Mouse (Mus musculus): ENCODE measurements at regions not wholly inside any gene's neighbourhood (a gene's known extent, or its start where the extent isn't known, plus 50 kb on each side); places are given as distances from the start of the nearest gene placed in this dataset.
A peak's percentile ranks its signal among the peaks of the same experiment; 100 is the strongest.
"Not testable (repeated sequence)": the region's sequence is repeated elsewhere in the genome, so short reads cannot be mapped to it uniquely, and the experiment has no call there.

DNA sequence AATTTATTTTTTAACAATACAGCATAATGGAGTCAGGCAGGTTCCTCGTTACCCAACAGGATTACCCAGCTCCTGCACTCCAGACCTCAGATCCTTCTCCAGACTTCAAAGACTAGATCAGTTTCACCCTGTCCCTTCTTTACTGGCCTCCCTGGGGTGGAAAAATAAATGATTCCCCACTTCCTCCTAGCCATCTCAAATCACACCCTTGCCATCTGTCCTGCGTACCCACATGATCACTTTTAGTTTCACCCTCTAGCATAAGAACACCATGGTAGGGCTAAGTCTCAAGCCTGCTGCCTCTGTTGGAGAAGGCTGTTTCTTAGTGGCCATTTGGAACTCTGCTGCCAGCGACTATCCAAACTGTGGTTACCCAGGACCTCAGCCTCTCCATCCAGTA lies 222.0 kb downstream of the Plxna1 start:
- DNase-seq (ENCODE audit: low spot score in 2 of 2) = no peak

DNA sequence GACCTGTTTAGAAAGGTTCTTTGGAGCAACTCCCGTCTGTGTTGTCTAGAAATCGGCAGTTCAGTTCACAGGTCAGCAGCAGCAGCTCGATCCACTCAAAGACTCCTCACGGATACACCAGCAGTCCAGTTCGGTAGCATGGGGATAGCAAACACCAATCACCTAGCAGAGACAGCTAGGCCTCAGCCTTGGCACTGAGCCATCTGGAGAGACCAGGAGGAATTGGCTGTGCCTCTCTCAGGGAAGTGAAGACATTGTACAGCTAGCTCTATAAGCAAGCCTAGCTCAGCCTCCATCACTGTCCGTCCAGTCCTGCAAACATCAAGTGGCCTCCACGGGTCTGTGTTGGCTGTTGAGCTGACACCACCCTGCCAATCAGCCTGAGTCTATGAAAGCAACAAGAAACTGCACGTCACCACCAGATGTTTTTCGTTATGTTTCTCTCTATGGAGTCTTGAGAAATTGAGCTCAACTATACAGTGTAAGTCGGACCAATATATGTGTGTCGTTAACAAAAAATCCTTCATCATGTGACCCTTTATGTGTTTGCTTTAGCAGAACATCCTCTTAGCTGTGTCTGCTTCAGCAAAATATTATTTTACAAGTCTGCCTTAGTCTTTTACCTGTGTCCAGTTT lies 209.3 kb downstream of the Plxna1 start:
- DNase-seq (ENCODE audit: low spot score in 2 of 2) = no peak

DNA sequence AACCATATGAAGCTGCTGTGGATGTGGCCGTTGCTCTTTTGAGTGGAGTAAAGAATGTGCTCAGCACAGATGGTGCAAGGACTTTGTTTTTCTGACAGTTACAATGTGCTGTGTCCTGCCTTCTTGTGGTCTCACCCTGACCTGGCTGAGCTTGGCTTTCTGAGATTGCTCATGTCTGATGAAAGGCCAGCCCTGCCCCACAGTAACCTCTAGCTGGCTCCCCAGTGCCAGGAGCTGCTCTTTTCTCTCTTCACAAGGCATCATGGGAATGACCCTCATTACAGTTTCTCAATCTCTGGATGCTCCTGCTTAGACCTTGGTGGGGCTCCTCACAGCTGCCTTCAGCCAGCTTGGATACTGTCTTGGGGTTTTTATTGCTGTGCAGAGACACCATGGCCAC lies 204.9 kb downstream of the Plxna1 start:
- DNase-seq (ENCODE audit: low spot score in 2 of 2) = no peak

DNA sequence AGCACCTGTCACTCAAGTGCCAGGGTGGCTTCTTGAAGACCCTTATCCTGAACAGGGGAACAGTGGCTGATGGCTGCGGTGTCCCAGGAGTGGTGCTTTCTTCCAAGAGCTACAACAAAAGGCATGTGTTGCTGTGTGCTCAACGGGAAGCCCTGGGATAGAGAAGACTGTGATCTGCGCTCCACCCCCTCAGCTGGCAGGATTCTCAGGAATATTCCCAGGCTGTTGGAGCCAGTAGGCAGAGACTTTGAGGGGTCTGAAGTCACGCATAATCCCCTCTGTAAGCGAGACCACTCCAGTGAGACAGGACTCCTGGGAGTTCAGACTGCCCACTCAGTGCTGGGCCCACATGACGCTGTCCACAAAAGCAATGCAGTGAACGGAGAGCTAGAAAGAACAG lies 202.4 kb downstream of the Plxna1 start:
- DNase-seq (ENCODE audit: low spot score in 2 of 2) = no peak

DNA sequence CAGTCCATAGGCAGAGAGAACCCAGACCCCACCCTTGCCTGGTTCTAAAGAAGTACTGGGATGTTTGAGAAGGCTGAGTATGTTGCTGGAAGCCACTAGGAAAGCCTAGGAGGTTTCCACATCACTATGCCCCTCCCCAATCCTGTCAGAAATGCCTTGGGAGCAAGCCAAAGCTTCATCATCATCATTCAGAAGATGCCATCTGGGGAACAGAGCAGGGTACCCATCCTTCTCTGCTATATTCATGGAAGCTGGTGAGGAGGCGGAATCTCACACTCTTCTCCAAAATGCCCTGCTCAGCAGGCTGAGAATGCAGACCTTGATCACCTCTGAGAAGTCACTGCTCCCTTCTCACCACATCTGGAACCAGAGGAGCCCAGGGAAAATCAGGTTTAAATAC lies 200.7 kb downstream of the Plxna1 start:
- no peak for DNase-seq (ENCODE audit: low spot score in 2 of 2)

DNA sequence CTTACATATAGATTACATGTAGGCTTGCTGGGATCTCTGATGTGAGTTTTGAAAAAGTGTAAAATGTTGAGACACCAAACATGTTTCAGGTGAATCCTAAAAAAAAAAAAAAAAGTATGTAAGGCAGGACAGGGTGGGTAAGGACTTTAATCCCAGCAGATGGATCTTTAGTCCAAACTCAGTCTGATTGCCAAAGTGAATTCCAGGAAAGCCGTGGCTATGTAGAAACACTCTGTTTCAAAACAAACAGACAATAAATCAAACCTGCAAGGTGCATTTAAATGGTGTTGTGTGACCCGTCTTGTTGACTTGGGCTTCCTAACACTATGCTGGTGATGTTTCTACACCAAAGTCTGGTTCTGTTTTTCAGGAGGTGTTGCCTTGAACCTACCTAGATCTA lies 192.9 kb downstream of the Plxna1 start:
- DNase-seq (ENCODE audit: low spot score in 2 of 2) = no peak

DNA sequence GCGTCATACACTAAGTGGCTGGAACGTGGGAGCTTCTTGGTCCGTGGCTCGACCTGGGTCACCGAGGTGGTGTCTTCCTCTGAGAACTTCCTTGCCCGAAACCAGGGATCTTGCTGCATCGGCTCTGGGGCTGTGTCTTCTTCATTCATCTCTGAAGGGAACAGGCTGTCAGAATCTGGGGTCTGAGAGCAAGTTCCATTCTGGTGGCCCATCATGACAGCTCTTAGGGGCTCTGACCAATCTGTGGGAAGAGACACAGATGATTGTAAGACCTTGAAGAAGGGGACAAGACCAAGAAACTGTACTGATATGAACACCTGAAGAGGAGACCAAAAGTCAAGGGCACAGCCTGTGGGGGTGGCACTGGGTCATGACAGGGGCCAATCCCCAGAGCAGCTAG lies 177.5 kb downstream of the Plxna1 start:
- DNase-seq (ENCODE audit: low spot score in 2 of 2) = not testable (repeated sequence)

DNA sequence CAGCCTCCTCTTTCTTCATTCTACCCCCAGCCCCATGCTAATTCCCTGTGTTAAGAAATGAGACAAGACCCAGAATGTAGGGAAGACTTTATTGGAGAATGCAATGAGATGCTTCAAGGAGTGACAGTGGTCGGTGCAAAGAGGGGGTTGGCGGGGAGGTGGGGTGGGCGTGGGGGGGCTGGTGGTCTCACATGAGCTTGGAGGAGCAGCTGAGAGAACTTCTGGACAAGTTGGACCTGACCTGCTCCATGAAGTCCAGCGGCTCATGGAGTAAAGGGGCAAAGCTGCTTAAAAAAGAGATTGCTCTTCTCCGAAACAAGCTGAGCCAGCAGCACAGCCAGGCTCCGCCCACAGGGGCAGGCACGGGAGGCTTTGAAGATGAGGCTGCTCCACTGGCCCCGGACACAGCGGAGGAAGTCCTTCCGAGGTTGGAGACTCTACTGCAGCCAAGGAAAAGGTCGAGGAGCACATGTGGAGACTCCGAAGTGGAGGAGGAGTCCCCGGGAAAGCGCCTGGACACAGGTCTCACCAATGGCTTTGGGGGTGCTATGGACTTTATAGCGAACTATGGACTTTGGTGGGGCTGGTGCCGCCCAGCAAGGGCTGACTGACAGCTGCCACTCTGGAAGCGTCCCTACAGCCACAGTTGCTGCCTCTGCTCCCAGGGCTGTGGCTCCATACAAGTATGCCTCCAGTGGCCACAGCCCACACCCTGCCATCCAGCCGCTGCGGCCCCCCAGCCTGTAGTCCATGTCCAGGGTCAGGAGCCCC lies 161.7 kb downstream of the Plxna1 start:
- not testable (repeated sequence) for DNase-seq (ENCODE audit: low spot score in 2 of 2)

DNA sequence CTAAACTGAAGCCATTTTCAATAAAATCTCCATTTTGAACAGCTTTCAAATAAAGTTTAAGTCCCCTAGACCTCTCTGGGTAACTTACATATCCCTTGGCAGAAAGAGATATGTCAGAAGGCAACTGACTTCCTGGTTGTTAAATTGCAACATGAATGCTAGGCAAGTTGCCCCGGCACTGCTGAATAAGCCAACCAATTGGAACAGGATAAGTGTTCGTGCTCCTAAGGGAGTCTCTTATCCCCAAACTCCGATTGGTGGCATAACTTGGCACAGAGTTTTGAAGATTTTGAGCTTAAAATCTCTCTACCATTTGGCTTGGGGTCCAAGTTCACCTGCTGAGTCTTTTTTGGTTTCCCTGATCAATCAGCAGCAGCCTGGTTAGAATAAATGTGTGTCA lies 147.4 kb downstream of the Plxna1 start:
- DNase-seq (ENCODE audit: low spot score in 2 of 2) = no peak

DNA sequence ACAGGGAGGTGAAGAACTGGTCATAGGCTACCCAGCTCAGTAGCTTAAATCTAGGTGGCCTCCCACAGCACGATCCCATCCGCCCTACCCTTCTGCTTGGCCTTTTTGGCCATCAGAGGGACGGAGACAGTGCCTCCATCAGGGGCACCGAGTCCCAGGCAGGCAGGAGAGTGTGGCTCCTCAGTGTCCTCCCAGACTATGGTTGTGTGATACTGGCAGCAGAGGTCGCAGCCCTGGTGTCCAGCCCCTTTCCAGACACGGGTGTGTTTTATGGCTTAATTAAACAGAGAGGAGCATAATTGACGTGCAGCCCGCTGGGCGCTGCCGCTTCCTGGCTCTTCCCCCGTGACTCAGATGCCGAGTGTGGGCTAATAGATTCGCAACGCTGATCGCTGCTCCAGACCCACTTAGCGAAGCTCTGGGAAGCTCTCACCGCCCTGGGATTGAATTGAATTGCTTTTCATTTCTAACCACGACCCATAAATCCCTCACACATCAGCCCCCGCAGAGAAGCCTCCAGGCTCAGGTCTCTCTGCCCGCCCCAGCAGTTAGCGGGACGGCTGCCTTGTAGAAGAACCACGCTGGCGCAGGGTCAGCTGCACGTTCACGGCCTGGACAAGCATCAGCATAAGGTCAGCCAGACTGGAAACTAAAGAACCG lies 126.9 kb downstream of the Plxna1 start:
- DNase-seq (ENCODE audit: low spot score in 2 of 2) = no peak

DNA sequence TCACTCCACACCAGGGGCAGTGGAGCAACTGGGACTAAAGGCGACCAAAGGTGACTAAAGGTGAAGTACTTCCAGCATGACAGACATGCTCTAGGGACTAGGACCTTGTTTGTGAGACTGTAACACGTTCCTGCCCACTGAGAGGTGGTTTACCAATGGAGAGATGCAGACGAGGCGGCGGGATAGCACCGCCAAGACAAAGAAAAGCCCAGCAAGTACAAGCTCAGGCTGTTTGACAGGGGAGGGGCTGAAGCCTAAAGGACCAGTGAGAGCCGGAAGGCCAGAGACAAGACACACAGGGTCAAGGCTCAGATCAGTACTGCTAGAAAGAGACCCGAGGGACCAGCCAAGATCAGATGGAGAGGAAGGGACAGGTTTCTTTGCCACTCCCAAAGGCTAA lies 126.2 kb downstream of the Plxna1 start:
- DNase-seq (ENCODE audit: low spot score in 2 of 2) = no peak

DNA sequence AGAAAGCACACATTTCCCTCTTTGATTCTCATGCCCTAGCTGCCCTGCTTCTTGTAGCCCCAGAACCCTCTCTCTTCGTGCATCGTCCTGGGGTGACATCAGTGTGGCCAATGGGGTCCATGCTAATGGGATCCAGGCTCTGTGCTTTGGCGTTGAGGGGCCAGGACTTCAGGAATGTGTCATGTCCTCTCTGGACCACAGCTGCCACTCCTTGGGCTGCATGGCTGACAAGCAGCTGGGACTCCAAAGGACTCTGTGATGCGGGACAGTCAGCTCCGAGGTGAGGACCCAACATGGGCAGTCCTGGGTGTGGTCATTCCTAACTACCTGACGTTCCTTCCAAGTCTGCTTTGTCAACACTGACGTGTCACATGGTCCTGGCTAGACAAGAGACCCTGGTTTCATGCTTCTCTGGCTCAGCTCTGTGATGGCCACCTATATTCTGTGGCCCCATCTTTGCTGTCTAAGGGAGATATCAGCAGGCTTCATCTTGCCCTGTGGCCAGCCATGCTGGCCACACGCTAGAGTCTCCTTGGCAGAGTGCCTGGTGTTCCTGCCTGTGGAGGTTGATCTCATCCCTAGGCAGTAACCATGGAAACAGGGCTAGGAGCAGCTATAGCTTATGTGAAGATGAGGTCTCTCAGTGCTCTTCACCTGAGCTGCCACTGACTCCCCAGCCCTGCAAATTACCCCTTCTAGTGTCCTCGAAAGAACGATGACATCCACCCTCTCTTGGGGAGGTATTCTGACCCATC lies 125.4 kb downstream of the Plxna1 start:
- DNase-seq (ENCODE audit: low spot score in 2 of 2) = no peak

DNA sequence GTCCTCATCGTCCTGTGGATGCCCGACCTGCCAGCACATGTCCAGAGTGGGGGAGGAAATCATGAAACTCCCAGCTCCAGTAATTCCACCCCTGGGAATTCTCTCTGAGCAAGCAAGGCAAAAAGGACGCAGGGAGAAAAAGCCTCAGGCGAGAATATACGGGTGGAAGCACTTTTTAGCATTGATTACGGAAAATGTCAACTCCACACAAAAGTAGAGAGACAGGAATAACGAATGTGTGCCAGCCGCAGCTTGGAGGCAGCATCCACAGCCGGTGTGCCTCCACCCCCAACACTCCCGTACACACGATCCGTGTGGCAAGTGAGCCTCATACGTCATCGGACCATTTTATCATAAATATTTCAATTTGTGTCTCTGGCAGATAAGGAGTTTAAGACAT lies 123.5 kb downstream of the Plxna1 start:
- no peak for DNase-seq (ENCODE audit: low spot score in 2 of 2)

DNA sequence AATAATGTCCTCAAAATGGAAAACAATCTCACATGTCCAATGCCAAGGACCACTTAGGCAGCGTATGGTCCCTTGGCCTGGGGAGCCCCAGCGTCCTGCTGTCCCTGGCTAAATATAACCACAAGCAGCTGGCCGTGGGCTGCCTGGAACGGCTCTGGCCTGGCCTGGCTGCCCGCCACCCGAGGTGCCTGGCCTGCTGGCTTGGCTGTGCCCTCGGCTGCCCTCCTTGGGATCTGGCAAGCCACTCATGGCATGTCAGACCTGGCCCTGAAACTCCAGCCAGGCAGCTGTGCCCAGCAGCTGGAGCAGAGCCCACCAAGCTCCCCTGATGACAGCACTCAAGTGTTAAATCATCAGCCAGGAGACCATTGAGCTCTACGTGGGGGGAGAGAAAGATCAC lies 122.9 kb downstream of the Plxna1 start:
- peak; percentile 80 to 85 for DNase-seq (ENCODE audit: low spot score in 2 of 2)

DNA sequence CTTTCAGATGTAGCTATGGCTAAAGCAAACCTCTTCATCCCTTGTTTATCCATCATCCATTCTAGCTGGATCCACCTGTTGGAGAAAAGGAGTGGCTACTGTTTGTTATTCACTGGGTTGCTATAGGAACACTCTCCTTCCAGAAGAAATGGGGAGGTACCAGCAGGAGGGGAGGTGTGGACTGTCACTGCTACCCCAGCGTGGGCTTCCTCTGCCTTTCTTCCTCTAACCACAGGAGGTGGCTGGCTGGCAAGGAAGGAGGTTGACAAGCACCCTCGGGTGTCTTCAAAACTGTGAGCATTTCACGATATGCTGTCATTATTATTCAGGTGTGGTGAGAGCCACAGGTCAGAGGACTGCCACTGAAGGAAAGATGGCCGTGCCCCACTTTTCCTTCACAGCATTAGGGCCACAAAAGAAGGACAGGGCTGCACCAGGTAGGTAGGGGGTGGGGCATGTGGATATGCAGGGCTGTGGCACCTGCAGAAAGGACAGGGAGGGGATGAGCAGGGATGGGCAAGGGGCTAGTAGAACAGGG lies 122.2 kb downstream of the Plxna1 start:
- DNase-seq (ENCODE audit: low spot score in 2 of 2) = no peak

DNA sequence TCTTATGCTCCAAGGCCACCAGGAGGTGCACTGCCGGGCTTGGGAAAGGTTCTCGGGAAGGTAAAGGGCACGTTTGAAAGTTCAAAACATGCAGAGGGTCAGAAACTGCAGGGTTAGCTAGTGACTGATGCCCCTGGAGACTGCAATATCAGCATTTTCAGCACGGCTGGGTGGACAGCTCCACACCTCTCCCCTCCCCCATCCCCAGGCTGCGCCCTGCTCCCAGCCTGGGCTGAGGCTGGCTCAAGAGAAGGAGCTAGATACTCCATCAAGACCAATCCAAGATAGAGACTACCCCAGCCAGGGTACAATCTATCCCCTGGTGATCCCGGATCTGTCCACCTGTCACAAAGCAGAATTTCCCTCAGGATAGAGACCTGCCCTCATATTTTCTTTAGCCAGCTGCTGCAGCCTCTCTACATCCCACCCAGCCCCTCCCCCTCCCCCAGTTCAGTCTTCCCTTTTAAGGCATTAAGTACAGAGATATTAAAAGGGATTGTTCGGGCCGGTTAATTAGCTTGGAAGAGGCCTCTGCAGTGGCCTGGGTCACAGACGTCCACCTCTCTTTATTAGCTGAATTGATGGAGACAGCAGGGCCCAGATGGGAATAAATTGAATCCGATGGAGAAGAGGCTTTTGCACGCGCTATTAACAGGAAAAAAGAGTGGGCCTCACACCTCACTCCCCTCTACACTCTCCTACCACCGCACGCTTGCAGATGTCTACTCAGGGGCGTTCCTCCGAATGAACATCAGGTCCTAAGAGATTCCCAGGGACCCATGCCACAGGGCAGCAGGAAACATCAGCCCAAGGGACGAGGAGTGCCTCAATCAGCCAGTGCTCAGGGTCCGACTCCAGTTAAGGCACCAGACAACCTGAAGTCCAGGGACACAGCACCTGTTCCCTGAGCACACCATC lies 119.8 kb downstream of the Plxna1 start:
- no peak for DNase-seq (ENCODE audit: low spot score in 2 of 2)

DNA sequence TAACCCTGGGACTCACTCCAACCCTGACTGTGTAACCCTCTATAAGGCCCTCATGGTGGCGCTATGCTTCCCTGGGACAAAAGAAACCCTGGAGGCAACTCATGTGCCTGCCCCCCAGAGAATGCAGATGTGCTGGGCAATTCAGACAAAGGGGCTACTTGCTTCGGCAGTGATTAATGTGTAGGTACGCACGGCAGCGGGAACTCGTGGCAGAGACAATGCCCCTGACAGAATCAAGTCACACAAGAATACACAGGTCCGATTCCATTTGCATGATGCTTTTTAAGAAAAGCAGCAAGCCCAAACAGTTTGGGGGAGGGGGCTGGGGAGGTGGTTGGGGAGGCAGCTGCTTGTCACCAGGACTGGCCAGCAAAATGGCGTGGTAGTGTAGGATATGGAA lies 116.9 kb downstream of the Plxna1 start:
- DNase-seq (ENCODE audit: low spot score in 2 of 2) = no peak

DNA sequence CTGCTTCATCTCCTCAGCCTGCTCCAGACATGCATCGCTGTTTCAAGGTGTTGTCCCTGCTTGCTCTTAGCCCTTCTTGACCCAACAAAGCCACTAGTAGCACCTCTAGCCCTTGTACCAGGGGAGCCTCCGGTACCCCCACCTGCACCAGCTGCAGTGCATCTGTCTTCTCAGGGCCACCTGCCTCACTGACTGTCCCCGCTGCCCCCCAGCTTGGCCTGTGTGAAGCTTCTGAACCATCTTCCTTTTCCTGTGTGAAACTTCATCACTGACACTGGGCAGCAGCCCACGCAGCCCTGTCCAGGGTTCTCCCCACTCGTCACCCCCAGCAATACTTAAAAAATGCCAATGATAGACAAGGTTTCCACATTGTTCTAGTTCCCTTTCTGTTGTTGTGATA lies 116.2 kb downstream of the Plxna1 start:
- no peak for DNase-seq (ENCODE audit: low spot score in 2 of 2)

DNA sequence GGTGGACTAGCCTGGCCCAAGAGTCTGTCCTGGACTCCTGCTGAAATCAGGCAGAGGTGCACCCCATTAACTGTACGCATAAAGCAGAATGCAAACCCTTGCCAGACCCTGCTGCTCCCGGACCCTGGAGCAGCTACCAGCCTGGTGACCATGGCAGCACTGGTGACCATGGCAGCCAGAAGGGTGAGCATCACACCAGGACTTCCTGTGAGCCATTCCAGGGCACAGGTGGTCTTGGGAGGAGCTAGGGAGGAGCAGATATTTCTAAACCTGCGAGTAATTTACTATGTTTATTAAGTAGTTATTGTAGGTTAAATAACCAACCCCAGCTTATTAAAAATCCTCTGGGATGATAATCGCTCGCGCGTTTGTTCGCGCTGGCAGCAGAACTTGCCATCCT lies 113.8 kb downstream of the Plxna1 start:
- no peak for DNase-seq (ENCODE audit: low spot score in 2 of 2)

DNA sequence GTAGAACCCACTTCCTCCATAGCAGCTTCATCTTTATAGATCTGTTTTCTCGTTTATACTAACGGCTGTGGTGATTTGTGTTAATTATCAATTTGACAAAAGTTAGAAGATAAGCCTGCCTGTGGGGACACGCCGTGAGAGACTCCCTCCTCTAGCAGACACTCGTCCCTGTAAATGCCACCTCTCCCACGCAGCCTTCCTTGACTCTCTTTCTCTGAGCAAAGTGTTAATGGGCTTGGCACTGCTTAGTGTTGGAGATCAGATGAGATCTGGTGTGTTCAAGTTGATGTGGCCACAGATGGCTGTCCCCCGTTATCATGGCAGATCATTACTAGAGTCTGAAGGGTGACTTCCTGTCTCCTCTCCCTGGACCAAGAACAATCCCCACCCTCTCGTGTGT lies 113.1 kb downstream of the Plxna1 start:
- no peak for DNase-seq (ENCODE audit: low spot score in 2 of 2)

DNA sequence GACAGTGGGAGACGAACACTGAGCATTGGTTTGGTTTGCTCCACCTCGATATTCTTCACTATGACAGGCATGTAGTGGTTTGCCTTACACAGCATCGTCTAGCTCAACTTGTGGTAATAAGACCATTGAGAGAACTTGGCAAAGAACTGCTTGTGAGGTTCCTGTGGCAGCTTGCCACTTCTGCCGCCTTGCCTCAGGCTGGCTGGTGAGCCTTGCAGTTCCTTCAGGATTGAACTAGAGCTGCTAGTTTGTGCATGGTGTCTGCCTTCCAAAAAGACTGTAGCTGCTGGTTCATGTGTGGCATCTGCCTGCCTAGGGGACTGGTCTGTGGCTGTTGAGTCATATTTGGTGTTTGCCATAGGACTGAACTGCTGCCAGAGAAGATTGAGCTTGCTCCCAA lies 110.8 kb downstream of the Plxna1 start:
- DNase-seq (ENCODE audit: low spot score in 2 of 2) = no peak

All from heart, adult 9 months (tissue).